In genomic region chr5:108433804-108434587, GRCm38 (mm10) we compare ENCODE assay signal across 1 mouse cellular context.
A peak's percentile ranks its signal among the peaks of the same experiment; 100 is the strongest.
TF ChIP-seq lines count a peak whose summit lies in the region.

Gene Atp5k (minus strand): TSS chr5:108434448.

TF ChIP-seq in CH12.LX, 34 proteins besides CTCF, POLR2A, EP300 and RAD21 (continued from another document):
- TF ChIP-seq MYC (IDR thresholded peaks at IDR 0.05; ENCODE audit: low read depth, low read length): peak; percentile 49; the same call in 1 of the 2 replicates
- peak; percentile 73 for TF ChIP-seq IRF4 (IDR thresholded peaks at IDR 0.05; ENCODE audit: low read depth, low read length)
- no peak for TF ChIP-seq USF2 (conservative IDR thresholded peaks at IDR 0.05; ENCODE audit: low read depth, low read length)
- peak; percentile 74 for TF ChIP-seq CHD2 (IDR thresholded peaks at IDR 0.05; ENCODE audit: low read length)
- peak; percentile 90 for TF ChIP-seq HCFC1 (IDR thresholded peaks at IDR 0.05; ENCODE audit: low read depth, low read length)
- TF ChIP-seq JUN (IDR thresholded peaks at IDR 0.05; ENCODE audit: insufficient read depth, low read depth, low read length): no peak
- TF ChIP-seq ZNF384 (IDR thresholded peaks at IDR 0.05; ENCODE audit: low read depth, low read length): no peak
- TF ChIP-seq MEF2A (IDR thresholded peaks at IDR 0.05; ENCODE audit: borderline replicate concordance, low read depth, low read length): no peak
- no peak for TF ChIP-seq E2F4 (IDR thresholded peaks at IDR 0.05; ENCODE audit: insufficient replicate concordance, low read depth, low read length)
- no peak for TF ChIP-seq BHLHE40 (IDR thresholded peaks at IDR 0.05; ENCODE audit: low read depth, low read length)
- TF ChIP-seq GABPA (IDR thresholded peaks at IDR 0.05; ENCODE audit: insufficient replicate concordance, low read depth, low read length): peak; percentile 56; the same call in 1 of the 2 replicates
- TF ChIP-seq SMC3 (IDR thresholded peaks at IDR 0.05; ENCODE audit: low read depth, low read length): peak; percentile 35
- no peak; the same call in 1 of the 2 replicates for TF ChIP-seq ETS1 (conservative IDR thresholded peaks at IDR 0.05; ENCODE audit: low read depth, low read length)
- no peak for TF ChIP-seq RCOR1 (conservative IDR thresholded peaks at IDR 0.05; ENCODE audit: low read depth, low read length)
- peak; percentile 53 for TF ChIP-seq SIN3A (IDR thresholded peaks at IDR 0.05; ENCODE audit: low read length)
- no peak for TF ChIP-seq MAZ (IDR thresholded peaks at IDR 0.05; ENCODE audit: low read depth, low read length)
- TF ChIP-seq NRF1 (IDR thresholded peaks at IDR 0.05; ENCODE audit: low read depth, low read length): peak; percentile 92
- TF ChIP-seq TCF12 (IDR thresholded peaks at IDR 0.05; ENCODE audit: low read depth, low read length): peak; percentile 87
TF ChIP-seq in CH12.LX: peak in this region for 14.
